Comparison of ENCODE assay signal across 20 mouse cellular contexts in the genomic region with DNA sequence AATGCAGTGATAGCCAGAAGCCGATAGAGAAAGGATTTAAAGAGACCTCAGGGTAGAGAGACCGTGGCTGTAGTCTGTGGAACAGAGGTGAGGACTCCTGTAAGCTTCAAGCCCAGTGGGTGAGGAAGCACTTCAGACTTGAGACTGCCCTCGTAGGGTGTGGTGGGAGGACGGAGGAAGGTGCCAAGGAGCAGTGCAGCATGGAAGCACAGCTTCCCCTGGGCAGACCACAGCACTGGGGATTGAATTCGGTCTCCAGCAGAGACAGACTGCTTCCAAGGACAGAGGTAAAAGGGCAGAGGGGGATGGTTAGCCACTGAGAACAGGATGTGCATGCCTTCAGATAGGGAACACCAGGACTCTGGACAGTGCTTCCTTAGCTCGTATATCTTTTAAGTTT. TPM values are rescaled to one million over a fixed set of nuclear protein-coding genes. Genes with fewer than 3 reads are reported as not detected.
A peak's percentile ranks its signal among the peaks of the same experiment; 100 is the strongest.
DNase-seq lines count a peak whose midpoint lies in the region; ATAC-seq and TF ChIP-seq lines count a peak whose summit lies in the region.
"Had no signal": no experiment of that assay in that cellular context is flagged by ENCODE, and none has a peak within 500 bp of the region (broad histone marks: within the 10 kb centered on the region; RNA-seq: fewer than 3 reads in every experiment).

No protein-coding gene starts in this region.

- no peak for TF ChIP-seq CTCF in heart, postnatal 0 days (IDR thresholded peaks at IDR 0.05; ENCODE audit: low read depth)

- DNase-seq in adrenal gland, adult (ENCODE audit: inconsistent age in 2 of 2, low spot score in 1 of 2), result peak; percentile 34 to 46
- DNase-seq in adrenal gland, adult 18-20 months (ENCODE audit: low spot score in 2 of 2), result no peak
- DNase-seq in heart, postnatal 0 days (ENCODE audit: low spot score), result no peak
- no peak for DNase-seq in heart, postnatal 4 days
- peak; percentile 75 for DNase-seq in R1 (ENCODE audit: low read depth, low spot score)
- no peak for DNase-seq in gastrocnemius, postnatal 14 days
- no peak for DNase-seq in cerebellum, adult 11 months
- DNase-seq: cerebellum, adult 18-20 months; heart, postnatal 14 days; liver; lung, embryonic 14.5 days; midbrain, embryonic 14.5 days; thymus, postnatal 4 days had no signal

- ATAC-seq in heart, postnatal 0 days (ENCODE audit: insufficient read depth, low read depth), result no peak
- ATAC-seq in kidney, embryonic 16.5 days (ENCODE audit: low FRiP score, low TSS enrichment), result 0 out of 2 replicates have a peak, but pooled peaks have one; percentile 23

- intact Hi-C loops in gastrocnemius, postnatal 14 days (cut with DNase I; ENCODE audit: low total_unique reads), result no loop called here

- H3K4me1 ChIP-seq in heart, postnatal 0 days (ENCODE audit: control insufficient read depth, insufficient read depth), result 0 out of 2 replicates have a peak, but pooled peaks cover 6% of the 10 kb centered on the region
- peaks cover 4% of the 10 kb centered on the region; the same call in 1 of the 2 replicates for H3K4me1 ChIP-seq in kidney, embryonic 16.5 days (ENCODE audit: insufficient read depth, low read length)

- no peaks in the 10 kb centered on the region for H3K27me3 ChIP-seq in heart, postnatal 0 days (ENCODE audit: control insufficient read depth, insufficient read depth, low read length)
- no peaks in the 10 kb centered on the region for H3K27me3 ChIP-seq in kidney, embryonic 16.5 days (ENCODE audit: insufficient read depth, low read length)
- H3K27me3 ChIP-seq: CH12.LX; forebrain, embryonic 12.5 days; hindbrain, embryonic 15.5 days had no signal

- H3K36me3 ChIP-seq in heart, postnatal 0 days (replicated peaks; ENCODE audit: control insufficient read depth, insufficient read depth, low read length), result peaks cover 9% of the 10 kb centered on the region
- peaks cover 6% of the 10 kb centered on the region for H3K36me3 ChIP-seq in kidney, embryonic 16.5 days (ENCODE audit: insufficient read depth, low read length)

- peak overlapping the region; percentile 48; the same call in 1 of the 2 replicates for H3K27ac ChIP-seq in heart, postnatal 0 days (ENCODE audit: low read depth)
- H3K27ac ChIP-seq in kidney, embryonic 16.5 days (ENCODE audit: low read length), result no peak overlapping the region
- H3K27ac ChIP-seq: forebrain, embryonic 12.5 days; hindbrain, embryonic 15.5 days; macrophage had no signal

- no peak for TF ChIP-seq EP300 in heart, postnatal 0 days (IDR thresholded peaks at IDR 0.05; ENCODE audit: low read depth)

- H3K9me3 ChIP-seq in heart, postnatal 0 days (replicated peaks; ENCODE audit: control insufficient read depth, low read length), result no peaks in the 10 kb centered on the region
- H3K9me3 ChIP-seq in kidney, embryonic 16.5 days (ENCODE audit: low read length), result no peaks in the 10 kb centered on the region
- H3K9me3 ChIP-seq: forebrain, embryonic 12.5 days; hindbrain, embryonic 15.5 days had no signal

- H3K9ac ChIP-seq in heart, postnatal 0 days (replicated peaks; ENCODE audit: low read depth, low read length), result no peak overlapping the region
- no peak overlapping the region for H3K9ac ChIP-seq in kidney, embryonic 16.5 days (replicated peaks; ENCODE audit: low read length)
- H3K9ac ChIP-seq: forebrain, embryonic 12.5 days; hindbrain, embryonic 15.5 days; lung, embryonic 14.5 days had no signal

- 55% methylated on average over 6 of the region's 6 CpGs for WGBS in heart, postnatal 0 days
- 66% methylated on average over 6 of the region's 6 CpGs for WGBS in kidney, embryonic 16.5 days

- H3K4me2 ChIP-seq in heart, postnatal 0 days (ENCODE audit: low read depth, low read length), result no peak overlapping the region
- no peak overlapping the region for H3K4me2 ChIP-seq in kidney, embryonic 16.5 days (replicated peaks; ENCODE audit: low read depth, low read length)
- H3K4me2 ChIP-seq: forebrain, embryonic 12.5 days; hindbrain, embryonic 15.5 days; lung, embryonic 14.5 days had no signal

- no peak overlapping the region for H3K4me3 ChIP-seq in heart, postnatal 0 days (ENCODE audit: low read depth, low read length)
- H3K4me3 ChIP-seq in kidney, embryonic 16.5 days (ENCODE audit: low read length), result no peak overlapping the region
- H3K4me3 ChIP-seq: forebrain, embryonic 12.5 days; hindbrain, embryonic 15.5 days had no signal

RNA-seq across cellular contexts. Expression of a gene that starts 49.7 kb away (rescaled TPM):
- total RNA-seq in adrenal gland, adult 18-20 months (2021), result under 1 TPM; 0.29 to 0.43 TPM
- total RNA-seq in heart, postnatal 0 days (2014; rRNA removed; ENCODE audit: low replicate concordance), result 0.42 and 1.4 TPM in 2 replicates
- polyA plus RNA-seq in heart, postnatal 0 days (2015; fragmentation: Nextera tagmentation; extraction: Ambion mirVana), result 1.0 TPM in 2 replicates
- total RNA-seq in heart, postnatal 4 days (2021), result 1 to 10 TPM in 1 of 2 experiments, under 1 TPM in 1; 0.92 to 1.3 TPM
- polyA plus RNA-seq in kidney, embryonic 16.5 days (2015; fragmentation: Nextera tagmentation; extraction: Ambion mirVana), result 0.92 and 1.0 TPM in 2 replicates
- under 1 TPM; 0.20 to 0.21 TPM for total RNA-seq in gastrocnemius, postnatal 14 days (2021)
- total RNA-seq: common myeloid progenitor, adult 5-6 weeks; granulocyte monocyte progenitor cell, adult 5-6 weeks had no signal
- polyA plus RNA-seq: macrophage had no signal

Comparison
In these comparisons a context has a peak if more than half of its experiments do, and no peak if none do; other contexts are left out.
1. DNase-seq: peak in adrenal gland, adult (2 of 2) and R1 (single experiment); none in adrenal gland, adult 18-20 months (0 of 2), heart, postnatal 0 days (single experiment), heart, postnatal 4 days (single experiment), gastrocnemius, postnatal 14 days (single experiment) and cerebellum, adult 11 months (single experiment).